Mouse (Mus musculus) thymus, postnatal 25 days (tissue): ENCODE results near the gene Serpina1b.
"Not testable (repeated sequence)": the region's sequence is repeated elsewhere in the genome, so short reads cannot be mapped to it uniquely, and the experiment has no call there.

Experiments
- DNase-seq: peaks from one replicate; pipeline ENCODE4 v3.0.0; 2022

Gene Serpina1b

GRCm38 (mm10) chr12:103700144-103700750 is 129.9 kb downstream of the Serpina1b start:
- no peak for DNase-seq

DNA sequence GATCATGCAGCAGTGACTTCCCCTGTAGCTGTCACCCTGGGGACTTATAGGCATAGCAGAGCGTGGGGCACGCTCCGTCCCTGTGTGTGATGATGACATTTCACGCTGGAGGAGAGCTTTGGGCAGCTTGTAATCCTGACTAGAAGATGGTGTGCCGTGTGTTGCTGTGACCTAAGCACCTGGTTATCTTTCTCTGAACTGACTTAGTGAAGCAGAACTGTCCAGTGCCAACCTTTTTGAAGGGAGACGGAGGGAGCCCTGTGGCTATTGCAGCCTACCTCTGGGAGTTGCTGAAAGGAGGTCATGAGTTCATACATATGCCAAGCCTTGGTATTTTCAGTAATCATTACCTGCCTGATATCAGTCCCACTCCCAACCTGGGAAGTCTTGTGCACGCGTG is 134.7 kb downstream of the Serpina1b start, which contains the start of gene Serpina1f:
Gene Serpina1f (minus strand): TSS at position 101 of the 400 bp plus-strand sequence.
- DNase-seq = no peak

DNA sequence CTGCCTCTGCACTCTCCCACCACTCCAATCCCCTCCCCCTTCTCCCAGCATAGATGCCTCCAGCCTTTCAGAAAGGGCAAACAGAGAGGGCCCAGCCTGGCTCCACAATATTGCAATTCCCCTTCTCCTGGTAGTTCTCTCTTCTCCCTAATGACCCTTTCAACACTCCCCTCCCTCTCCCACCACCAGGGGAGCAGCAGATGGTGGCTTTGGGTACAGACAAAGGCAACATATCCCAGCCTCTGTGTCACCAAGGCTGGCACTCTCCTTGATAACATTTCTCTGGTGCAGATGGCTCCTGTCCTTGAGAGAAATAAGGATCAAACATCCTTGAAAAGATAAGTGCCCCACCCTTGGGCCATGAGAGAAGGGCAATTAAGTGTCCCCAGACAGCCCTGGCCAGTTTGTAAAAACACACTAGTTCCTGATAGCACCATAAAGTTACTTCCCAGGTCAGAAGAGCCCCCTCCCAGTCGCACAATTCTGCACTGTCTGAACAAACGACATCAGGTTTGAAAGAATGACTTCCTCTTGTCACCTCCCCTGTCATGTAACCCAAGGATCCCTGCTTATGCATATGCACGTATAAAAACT is 141.9 kb downstream of the Serpina1b start:
- DNase-seq = no peak

DNA sequence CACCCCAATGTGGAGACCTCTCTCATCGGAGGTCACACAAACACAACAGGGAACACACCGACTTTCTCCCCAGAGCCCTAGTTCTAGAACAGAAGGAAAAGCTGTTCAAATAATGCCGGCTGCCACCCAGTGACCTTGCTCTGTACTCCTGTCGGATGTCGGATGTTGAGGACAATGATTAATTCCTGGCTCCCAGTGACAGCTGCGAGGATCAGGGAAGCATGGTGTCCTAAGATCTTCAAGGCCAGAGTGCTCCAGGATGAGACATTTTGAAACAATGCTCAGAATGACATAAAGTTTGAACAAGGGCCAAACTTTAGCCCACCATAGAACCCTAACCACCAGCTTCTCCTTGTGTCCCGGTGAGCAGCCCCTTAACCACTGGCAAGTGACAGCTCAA is 143.2 kb downstream of the Serpina1b start:
- no peak for DNase-seq

DNA sequence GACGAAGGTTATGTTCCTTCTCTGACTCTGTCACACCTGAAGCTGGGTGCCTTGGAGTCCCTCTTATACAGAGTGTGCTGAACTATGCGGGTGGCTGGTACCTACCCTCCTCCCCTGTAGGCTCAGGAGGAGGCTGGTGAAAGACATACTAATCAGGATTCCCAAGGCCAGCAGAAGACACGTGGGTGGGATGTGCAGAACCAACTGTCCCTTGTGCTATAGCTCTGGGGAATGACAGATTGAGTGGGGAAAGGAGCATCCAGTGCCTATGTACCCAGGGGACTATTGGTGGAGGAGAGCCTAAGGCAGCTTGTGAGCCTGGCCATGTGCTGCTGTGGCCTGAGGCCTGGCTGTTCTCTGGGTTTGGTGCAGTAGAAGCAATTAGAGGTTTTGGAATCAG is 144.1 kb downstream of the Serpina1b start:
- DNase-seq = no peak

DNA sequence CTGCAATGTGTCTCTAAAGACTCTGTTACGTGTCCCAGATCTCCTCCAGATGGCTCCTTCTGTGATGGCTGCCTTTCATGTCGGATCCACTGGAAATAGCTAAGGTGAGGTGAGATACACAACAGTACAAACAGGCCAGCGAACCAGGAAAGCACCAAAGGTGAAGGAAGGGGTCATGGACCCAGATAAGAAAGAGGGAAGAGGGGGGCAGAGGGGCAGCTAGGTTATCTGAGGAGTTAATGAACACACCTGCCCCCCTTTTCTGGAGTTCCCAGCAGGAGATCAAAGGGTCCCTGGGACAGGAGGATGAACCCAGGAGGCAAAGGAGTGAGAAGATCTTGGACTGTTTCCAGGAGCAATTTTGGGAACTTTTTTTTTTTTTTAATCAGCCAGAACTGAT is 144.8 kb downstream of the Serpina1b start:
- no peak for DNase-seq

GRCm38 (mm10) chr12:103683775-103684174 is 146.4 kb downstream of the Serpina1b start:
- no peak for DNase-seq

- no peak for DNase-seq
Observed at GRCm38 (mm10) chr12:103681739-103682138, 148.4 kb downstream of the Serpina1b start.

DNA sequence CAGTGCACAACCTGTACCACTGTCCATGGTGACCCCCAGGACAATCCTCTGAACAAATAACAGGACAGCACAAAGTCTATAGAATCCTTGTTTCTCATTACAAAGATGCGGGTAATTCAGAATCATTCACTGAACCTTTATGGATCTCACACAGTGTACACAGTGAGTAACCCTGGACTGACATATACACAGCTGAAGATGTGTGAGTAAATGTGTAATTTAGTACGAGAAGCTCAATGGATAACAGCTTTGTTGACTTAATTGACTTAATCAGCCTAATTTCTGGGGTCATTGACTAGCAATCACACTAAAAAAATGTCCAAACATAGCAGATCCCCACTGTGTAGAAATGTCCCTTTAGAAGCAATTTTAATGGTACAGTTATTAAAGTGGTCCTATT is 149.0 kb downstream of the Serpina1b start:
- no peak for DNase-seq

DNA sequence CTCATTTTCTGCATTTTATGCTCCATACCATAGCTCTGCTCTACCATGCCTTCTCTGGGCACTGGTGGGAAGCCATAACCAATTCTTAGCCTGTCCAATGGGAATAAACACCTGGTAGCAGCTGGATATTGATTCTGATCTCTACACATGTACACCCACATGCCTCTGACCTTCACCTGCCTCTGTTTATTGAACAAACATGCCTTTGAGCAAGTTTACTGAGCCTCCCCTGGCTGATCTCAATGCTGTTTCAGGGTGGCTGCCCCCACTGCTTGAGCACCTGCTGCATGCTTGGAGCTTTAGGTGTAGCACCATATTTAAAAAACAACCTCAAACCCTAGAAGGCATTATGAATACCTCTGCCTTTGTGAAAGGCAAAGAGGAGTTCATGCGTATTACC is 150.3 kb downstream of the Serpina1b start:
- DNase-seq = not testable (repeated sequence)
